9 mouse cellular contexts compared by ENCODE assay signal in the genomic region with DNA sequence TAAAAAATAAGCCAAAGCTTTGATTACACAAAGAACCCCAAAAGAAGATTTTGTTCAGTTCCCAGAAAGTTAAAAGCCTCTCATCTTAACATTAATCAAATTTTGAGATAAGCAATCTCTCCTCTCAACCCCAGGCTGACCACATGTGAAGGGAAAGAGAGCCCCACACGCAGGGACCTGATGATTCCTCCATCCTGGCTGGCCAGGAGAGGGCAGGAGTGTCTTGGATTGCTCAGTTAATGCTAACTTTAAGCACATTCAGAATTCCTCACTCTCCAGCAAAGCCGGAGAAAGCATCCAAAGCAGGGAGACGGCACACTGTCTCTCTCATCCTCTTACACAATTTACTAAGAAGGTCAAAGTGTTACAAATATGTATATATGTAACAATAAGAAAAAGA. TPM values are rescaled to one million over a fixed set of nuclear protein-coding genes. Genes with fewer than 3 reads are reported as not detected.
DNase-seq lines count a peak whose midpoint lies in the region; ATAC-seq and TF ChIP-seq lines count a peak whose summit lies in the region.
"Had no signal": no experiment of that assay in that cellular context is flagged by ENCODE, and none has a peak within 500 bp of the region (broad histone marks: within the 10 kb centered on the region; RNA-seq: fewer than 3 reads in every experiment).

No protein-coding gene starts in this region.

- H3K4me3 ChIP-seq in midbrain, embryonic 10.5 days, result no peak overlapping the region
- H3K4me3 ChIP-seq in midbrain, embryonic 13.5 days (replicated peaks), result no peak overlapping the region
- no peak overlapping the region for H3K4me3 ChIP-seq in kidney, adult 2 months (ENCODE audit: insufficient read depth, low read depth, low read length)
- H3K4me3 ChIP-seq: lung, embryonic 15.5 days had no signal

- no peak overlapping the region for H3K4me2 ChIP-seq in midbrain, embryonic 13.5 days (replicated peaks)
- H3K4me2 ChIP-seq: lung, embryonic 15.5 days had no signal

- TF ChIP-seq POLR2A in kidney, adult 2 months (IDR thresholded peaks at IDR 0.05; ENCODE audit: low read depth, low read length), result no peak

- H3K27ac ChIP-seq in midbrain, embryonic 10.5 days (replicated peaks), result no peak overlapping the region
- H3K27ac ChIP-seq in midbrain, embryonic 13.5 days, result no peak overlapping the region
- H3K27ac ChIP-seq in kidney, adult 2 months (ENCODE audit: insufficient read depth, low read depth, low read length), result no peak overlapping the region
- H3K27ac ChIP-seq: lung, embryonic 15.5 days had no signal

- no peaks in the 10 kb centered on the region for H3K36me3 ChIP-seq in midbrain, embryonic 10.5 days
- no peaks in the 10 kb centered on the region for H3K36me3 ChIP-seq in midbrain, embryonic 13.5 days
- H3K36me3 ChIP-seq in kidney, adult 2 months (ENCODE audit: control insufficient read depth, insufficient read depth, low read length), result no peaks in the 10 kb centered on the region
- H3K36me3 ChIP-seq: lung, embryonic 15.5 days had no signal

- H3K4me1 ChIP-seq in midbrain, embryonic 10.5 days, result no peaks in the 10 kb centered on the region
- no peaks in the 10 kb centered on the region for H3K4me1 ChIP-seq in midbrain, embryonic 13.5 days (replicated peaks)
- no peaks in the 10 kb centered on the region for H3K4me1 ChIP-seq in kidney, adult 2 months (ENCODE audit: control insufficient read depth, insufficient read depth, low read length)
- H3K4me1 ChIP-seq: lung, embryonic 15.5 days had no signal

- no peak for ATAC-seq in cerebellum, adult (ENCODE audit: insufficient number of reproducible peaks, low FRiP score, low TSS enrichment)
- no peak for ATAC-seq in midbrain, embryonic 13.5 days

- TF ChIP-seq CTCF in kidney, adult 2 months (conservative IDR thresholded peaks at IDR 0.05; ENCODE audit: insufficient read depth, insufficient read length, low read depth, low read length), result peak; percentile 71

- peak; percentile 3 for DNase-seq in cerebellum, adult 11 months
- peak; percentile 41 for DNase-seq in midbrain, embryonic 10.5 days (ENCODE audit: low spot score)
- DNase-seq in cerebellum, postnatal 10 days, result peak; percentile 52 to 63
- peak; percentile 64 for DNase-seq in kidney, adult 2 months
- peak; percentile 44 for DNase-seq in lung, postnatal 36 days
- DNase-seq in thymus, postnatal 10 days (ENCODE audit: low spot score in 2 of 2), result no peak

- H3K27me3 ChIP-seq in midbrain, embryonic 10.5 days (ENCODE audit: low read depth, poor library complexity, severe bottlenecking), result no peaks in the 10 kb centered on the region
- no peaks in the 10 kb centered on the region for H3K27me3 ChIP-seq in midbrain, embryonic 13.5 days
- no peaks in the 10 kb centered on the region for H3K27me3 ChIP-seq in kidney, adult 2 months (replicated peaks; ENCODE audit: control insufficient read depth, insufficient read depth, low read length)
- H3K27me3 ChIP-seq: lung, embryonic 15.5 days had no signal

- H3K9ac ChIP-seq in midbrain, embryonic 13.5 days (replicated peaks), result no peak overlapping the region
- H3K9ac ChIP-seq: lung, embryonic 15.5 days had no signal

- WGBS in midbrain, embryonic 10.5 days, result 10% methylated on average over 3 of the region's 3 CpGs
- WGBS in midbrain, embryonic 13.5 days, result 9% methylated on average over 3 of the region's 3 CpGs
- WGBS in kidney, adult 2 months, result 0% methylated on average over 3 of the region's 3 CpGs

- no peaks in the 10 kb centered on the region for H3K9me3 ChIP-seq in midbrain, embryonic 10.5 days (replicated peaks)
- no peaks in the 10 kb centered on the region for H3K9me3 ChIP-seq in midbrain, embryonic 13.5 days
- H3K9me3 ChIP-seq: lung, embryonic 15.5 days had no signal

RNA-seq across cellular contexts. Expression of gene C2cd6, which starts 26.7 kb away (rescaled TPM):
- polyA plus RNA-seq in midbrain, embryonic 10.5 days (2016; fragmentation: Nextera tagmentation; extraction: Ambion mirVana), result not detected in 2 replicates
- polyA plus RNA-seq in midbrain, embryonic 13.5 days (2015; fragmentation: Nextera tagmentation; extraction: Ambion mirVana), result not detected in 2 replicates
- 0.06 TPM in 1 of 2 replicates, not detected in the other for polyA plus RNA-seq in kidney, adult 2 months (2012; rRNA removed)
- polyA plus RNA-seq: lung, embryonic 15.5 days had no signal

RNA-seq across cellular contexts. Expression of gene Tmem237, which starts 52.2 kb away (rescaled TPM):
- polyA plus RNA-seq in midbrain, embryonic 10.5 days (2016; fragmentation: Nextera tagmentation; extraction: Ambion mirVana), result 52.8 TPM in 2 replicates
- polyA plus RNA-seq in midbrain, embryonic 13.5 days (2015; fragmentation: Nextera tagmentation; extraction: Ambion mirVana), result 46.6 and 47.9 TPM in 2 replicates
- polyA plus RNA-seq in kidney, adult 2 months (2012; rRNA removed), result 9.6 and 10.3 TPM in 2 replicates

Comparison
In these comparisons a context has a peak if more than half of its experiments do, and no peak if none do; other contexts are left out.
1. DNase-seq: peak in cerebellum, adult 11 months (single experiment), midbrain, embryonic 10.5 days (single experiment), cerebellum, postnatal 10 days (2 of 2), kidney, adult 2 months (single experiment) and lung, postnatal 36 days (single experiment); none in thymus, postnatal 10 days (0 of 2).